Mouse (Mus musculus) gastrocnemius, adult 8-10 months (tissue): ENCODE data around the gene Trafd1. TPM values are rescaled to one million over a fixed set of nuclear protein-coding genes. Genes with fewer than 3 reads are reported as not detected.
"Not testable (repeated sequence)": the region's sequence is repeated elsewhere in the genome, so short reads cannot be mapped to it uniquely, and the experiment has no call there.

Experiments used
- DNase-seq, 2 experiments: peaks; one replicate each; pipeline ENCODE4 v3.0.0; 2022; ENCODE audit warnings: low spot score in 2 of 2
- total RNA-seq, 4 experiments: library from RNA; stranded (reverse); gene quantifications; 2 replicates each; pipeline ENCODE4 v1.2.4; 2022

Gene Trafd1
- total RNA-seq, 4 experiments from 2014 or later = 37.4 to 45.4 (median 40.5) TPM

DNA sequence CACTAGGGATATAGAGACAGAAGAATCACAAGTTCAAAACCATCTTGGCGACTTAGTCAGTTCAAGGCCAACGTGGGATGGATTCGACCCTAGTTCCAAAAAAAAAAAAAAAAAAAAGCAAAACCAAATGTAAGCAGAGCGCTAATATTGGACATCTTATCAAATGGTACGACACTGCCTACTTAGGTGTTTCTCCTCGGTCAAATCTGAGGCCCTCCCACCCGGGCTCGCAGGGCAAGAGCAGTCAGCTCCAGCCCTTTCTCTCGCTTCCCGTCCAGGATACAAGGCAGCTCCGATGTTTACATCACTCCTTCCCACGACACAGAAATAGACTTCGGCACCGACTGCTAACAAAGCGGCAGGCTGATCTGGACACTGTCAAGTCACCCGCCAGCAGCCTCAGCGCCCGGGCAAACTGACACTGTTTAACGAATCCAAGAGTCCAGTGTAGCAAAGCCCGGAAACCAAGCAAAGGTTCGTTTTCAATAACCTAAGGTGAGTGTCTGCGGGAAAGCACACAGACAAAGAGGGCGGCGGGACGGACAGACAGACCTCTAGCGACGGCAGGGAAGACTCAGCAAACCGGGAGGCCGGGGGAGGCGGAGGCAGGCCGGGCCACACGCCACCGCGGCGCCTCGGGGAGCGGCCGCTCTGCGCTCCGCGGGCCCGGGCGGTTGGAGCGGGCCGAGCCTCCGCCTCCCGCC, 523 bp downstream of the Trafd1 start:
- DNase-seq = no peak

- no peak for DNase-seq
These were observed 1.3 kb downstream of the Trafd1 start for GRCm38 (mm10) chr5:121383857-121384756.

DNA sequence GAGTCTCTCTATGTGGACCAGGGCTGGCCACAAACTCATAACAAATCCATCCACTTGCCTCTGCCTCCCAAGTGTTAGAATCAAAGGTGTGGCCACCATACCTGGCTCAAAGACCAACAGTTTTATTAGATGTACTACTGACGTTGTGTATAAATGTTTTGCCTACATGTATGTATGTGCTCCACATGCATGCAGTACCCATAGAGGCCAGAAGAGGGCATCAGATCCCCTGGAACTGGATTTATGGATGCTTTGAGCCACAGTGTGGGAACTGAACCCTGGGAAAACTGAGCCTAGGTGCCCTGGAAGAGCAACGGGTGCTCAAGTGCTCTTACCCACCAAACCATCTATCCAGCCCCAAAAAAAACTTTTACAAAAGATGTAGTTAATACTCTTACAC, 4.7 kb downstream of the Trafd1 start:
- no peak for DNase-seq

DNA sequence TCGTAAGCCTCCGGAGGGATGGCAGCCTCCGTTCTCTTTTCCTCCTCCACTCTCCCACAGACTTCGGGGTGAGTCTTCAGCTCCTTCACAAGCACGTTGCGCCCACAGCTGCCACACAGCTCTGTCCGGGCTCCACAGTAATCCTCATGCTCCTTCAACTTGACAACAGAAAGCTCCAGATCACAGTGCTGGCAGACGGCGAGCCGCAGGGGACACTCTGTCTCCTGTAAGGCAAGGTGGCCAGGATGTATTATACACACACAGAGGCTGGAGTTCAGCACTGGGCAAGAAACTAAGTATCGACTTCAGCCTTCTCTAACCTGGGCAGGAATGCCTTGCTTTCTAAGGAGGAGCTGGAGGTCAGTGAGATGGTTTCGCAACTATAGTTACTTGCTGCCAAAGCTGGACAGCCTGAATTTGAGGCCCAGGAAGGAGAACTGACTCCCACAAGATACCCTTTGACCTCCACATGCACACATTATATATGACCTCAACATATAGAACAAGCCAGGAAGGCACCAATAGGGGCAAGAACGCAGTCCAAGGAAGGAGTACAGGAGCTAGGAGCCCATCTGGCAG, 6.7 kb downstream of the Trafd1 start:
- peak in 1 of 2 experiments; percentile 24 for DNase-seq

DNA sequence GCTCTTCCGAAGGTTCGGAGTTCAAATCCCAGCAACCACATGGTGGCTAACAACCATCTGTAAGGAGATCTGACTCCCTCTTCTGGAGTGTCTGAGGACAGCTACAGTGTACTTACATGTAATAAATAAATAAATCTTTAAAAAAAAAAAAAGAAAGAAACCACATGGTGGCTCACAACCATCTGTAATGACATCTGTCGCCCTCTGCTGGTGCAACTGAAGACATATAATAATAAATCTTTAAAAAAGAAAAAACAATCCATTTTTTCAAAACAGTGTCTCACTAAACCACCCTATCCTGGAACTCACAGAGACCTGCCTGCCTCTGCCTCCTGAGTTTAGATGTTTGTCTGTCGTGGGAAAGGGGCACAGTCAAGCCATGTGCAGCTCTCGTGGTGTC, 8.5 kb downstream of the Trafd1 start:
- DNase-seq = not testable (repeated sequence)

DNA sequence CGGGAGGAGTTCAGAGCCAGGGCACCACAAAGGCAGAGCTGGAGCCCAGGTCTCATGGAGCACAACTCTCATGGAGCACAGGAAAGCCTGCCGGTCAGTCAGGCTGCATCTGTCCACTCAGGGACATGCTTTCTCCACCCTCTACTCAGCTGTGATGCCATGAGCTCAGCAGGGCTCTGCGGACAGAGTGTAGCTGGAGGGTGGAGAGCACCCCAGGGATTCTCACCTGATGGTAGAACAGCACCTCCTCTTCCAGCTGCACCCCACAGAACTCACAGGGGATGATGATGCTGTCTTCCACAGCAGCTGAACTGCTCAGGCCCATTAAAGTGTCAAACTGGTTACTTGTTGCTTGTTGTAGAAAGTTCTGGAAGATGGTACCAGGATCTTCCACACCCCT, 10.6 kb downstream of the Trafd1 start:
- no peak for DNase-seq

DNA sequence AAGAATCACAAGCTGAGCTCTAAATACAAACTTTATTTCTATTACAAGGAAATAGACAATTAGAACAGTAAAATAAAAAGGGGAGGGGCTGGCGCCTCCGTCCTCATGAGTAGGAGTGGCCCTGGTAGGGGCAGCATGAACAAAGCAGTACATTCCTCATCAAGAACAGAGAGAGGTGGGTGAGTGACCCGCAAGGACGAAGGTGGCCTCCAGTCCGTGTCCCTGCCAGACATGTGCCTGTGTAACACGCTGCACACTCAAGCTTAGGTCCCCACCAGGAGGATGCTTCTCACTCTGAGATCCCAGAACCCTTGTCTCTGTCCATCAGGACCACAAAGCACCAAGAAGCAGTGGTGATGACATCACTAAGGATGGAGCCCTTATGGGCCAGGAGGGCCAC, 13.7 kb downstream of the Trafd1 start:
- DNase-seq = no peak

DNA sequence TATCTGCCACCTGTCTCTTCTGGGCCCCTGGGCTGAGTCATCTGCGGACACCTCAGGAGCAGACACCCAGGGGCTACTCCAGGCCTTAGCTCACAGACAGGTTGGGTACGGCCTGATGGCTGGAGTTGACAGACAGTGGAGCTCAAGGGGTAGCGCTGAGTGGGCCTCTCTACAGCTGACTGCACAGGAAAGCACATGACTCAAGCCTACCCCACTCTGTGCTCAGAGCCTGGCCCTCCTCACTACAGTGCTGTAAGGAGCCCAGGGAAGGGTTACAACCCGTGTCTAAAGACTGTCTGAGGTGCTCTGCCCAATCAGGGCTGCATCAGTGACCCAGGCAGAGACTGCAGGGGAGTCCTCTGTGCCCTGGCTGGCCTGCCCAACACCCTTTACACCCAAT, 18.2 kb downstream of the Trafd1 start:
- no peak for DNase-seq

DNA sequence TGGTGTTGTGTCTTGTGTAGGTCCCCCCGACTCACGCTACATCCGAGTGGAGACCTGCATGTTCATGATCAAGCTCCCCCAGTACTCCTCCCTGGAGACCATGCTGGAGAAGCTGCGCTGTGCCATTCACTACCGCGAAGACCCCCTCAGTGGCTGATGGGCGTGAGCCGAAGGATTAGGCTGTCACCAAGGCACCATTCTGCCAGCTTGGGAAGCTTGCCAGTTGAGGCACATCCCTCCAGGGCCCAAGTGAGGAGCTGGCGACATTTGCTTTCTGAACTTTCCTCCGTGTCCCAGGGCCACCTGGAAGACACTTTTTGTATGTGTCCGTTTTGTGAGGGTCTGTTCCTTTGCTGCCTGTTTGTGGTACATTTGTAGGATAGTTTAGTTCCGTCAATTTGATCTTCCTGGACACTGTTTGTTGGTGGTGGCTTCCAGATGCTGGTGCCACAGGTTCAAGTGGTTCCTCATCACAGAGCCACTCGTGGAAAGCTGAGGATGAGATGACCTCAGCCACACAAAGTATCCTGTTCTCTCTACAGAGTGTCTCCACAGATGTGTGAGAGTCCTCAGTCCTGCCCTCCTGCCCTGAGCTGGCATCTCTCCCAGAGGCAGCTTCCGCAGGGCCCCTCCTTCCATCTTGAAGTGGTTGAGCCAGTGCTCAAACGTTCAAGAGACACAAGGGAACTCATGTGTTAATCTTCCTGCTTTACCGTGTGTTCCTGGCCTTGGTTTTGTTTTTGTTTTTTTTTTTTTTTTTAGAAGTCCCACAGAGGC, 18.8 kb downstream of the Trafd1 start:
- DNase-seq = no peak

DNA sequence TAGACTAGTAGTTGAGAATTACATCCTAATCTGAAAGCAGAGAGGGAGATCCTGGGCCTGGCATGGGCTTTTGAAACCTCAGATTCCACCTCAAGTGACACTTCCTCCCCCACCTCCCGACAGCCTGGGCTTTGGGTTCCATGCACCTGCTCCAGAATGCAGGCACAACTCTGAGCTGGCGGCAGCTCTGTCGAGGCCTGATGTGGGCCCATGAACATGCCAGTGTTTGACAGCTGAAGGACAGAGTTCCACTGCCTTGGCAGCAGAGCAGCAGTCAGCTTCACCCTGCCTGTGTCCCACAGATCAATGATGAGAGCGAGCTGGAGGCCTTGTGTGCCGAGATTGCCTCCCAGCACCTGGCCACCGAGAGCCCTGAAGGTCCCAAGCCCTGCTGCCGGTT, 22.0 kb downstream of the Trafd1 start:
- DNase-seq = peak in 1 of 2 experiments; percentile 21

DNA sequence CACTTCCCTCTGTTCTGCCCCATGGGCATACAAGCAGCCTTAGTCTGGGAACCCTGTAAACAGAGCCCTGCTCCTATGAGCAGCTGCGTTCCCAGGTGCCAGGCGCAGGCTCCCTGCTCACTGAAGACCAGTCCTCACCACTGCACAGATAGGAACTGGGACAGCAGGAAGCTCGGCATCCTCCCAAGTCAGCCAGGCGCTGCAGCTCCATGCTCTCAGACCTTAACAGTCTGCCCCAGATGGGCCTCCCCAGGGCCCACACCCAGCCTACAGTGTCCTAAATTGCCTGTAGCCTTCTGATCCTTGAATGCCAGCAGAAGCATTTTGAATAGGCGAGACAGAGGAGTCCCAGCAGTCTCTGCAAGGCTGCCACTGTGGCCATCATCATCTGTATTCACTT, 23.7 kb downstream of the Trafd1 start:
- peak; percentile 17 to 41 for DNase-seq

GRCm38 (mm10) chr5:121359229-121359628, 26.2 kb downstream of the Trafd1 start:
- no peak for DNase-seq

- DNase-seq = no peak
These were observed 41.4 kb downstream of the Trafd1 start for GRCm38 (mm10) chr5:121343997-121344396.

DNA sequence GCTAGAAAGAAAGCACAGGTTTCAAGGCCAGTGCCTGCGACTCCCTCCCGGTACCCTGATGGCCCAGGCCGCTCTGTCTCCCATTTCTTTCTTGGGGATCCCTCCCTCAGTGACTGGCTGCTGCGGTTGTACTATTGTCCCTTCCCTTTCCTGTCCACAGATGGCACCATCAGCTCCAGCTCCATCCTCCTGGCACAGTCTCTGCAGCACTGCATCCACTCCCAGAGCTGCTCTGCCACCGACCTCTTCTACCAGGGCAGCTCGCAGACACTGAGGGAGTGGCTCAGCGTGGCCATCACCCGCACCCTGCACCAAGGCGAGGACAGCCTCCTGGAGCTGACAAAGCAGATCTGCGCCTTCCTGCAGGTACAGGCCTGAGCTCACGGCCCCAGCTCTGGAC, 42.9 kb downstream of the Trafd1 start:
- DNase-seq = no peak

- DNase-seq = no peak
These were observed 44.4 kb downstream of the Trafd1 start for GRCm38 (mm10) chr5:121340965-121341473.

- DNase-seq = no peak
These were observed 45.8 kb downstream of the Trafd1 start for GRCm38 (mm10) chr5:121339507-121340230.

DNA sequence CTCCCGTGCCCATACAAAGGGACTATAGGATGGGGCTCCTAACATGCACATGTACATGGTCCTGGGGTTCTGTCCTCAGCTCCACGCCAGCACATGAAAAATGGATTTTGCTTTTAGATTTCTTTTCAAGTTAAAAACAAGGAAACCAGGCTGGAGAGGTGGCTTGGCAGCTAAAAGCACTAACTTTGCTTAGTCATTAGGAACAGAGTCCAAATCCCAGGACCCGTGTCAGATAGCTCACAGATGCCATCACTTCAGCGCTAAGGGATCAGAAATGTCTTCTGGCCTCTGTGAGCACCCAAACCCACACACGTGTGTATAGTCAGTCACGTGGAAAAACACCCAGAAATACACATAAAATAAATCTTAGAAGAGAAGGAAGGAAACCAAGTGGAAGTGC, 48.7 kb downstream of the Trafd1 start:
- DNase-seq = no peak

DNA sequence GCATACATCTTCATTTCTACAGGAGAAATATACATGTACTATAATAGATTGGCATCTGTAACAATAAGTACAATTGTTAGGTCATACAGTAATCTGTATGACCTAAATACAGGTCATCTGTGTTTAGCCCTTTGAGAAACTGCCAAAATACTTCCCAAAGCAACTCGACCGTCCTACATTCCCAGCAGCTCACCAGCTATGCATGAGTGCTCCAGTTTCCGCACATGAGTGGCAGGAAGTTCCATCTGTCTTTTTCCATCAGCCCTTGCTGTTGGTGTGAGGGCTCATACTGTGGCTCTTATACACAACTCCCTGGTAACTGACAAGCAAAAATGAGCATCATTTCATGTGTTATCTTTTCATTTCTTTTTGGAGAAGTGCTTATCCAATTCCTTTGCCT, 49.4 kb downstream of the Trafd1 start:
- no peak for DNase-seq

DNA sequence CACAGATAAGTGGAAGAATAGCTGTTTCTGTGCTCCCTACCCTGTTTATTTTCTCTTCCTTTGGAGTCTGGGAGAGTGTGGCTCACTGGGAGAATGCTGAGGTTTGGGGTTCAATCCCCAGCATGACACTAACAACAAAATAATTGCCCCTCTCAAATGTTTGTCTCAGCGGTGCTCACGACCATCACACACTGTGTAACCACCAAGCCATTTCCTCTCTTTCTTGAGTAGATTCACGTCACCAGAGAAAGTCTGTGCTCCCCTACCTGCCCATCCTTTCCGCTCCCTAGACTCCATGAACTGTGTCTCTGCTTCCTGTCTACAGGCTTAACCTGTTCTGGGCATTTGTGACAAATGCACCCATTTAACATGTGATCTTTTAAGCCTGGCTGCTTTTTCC, 50.0 kb downstream of the Trafd1 start:
- DNase-seq = no peak

DNA sequence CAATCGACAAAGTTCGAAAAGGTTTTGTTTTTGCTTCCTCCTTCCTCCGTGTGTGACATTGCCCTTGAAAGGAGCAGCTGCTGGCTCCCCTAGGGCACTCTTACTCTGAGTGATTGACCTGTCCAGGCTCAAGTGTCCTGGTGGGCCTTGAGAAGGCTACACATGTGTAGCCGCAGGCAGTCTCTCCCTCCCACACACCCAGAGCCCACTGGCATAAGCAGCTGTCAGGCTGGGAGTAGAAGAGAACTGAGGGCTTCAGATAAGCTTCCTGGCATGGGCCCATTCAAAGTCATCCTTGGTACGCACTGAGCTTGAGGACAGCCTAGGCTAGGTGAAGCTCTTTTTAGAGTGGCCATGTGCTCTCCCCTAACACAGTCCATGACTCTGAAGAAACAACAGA, 51.0 kb downstream of the Trafd1 start:
- DNase-seq = no peak

- DNase-seq = no peak
These were observed 51.5 kb downstream of the Trafd1 start for GRCm38 (mm10) chr5:121333976-121334375.
